Mouse (Mus musculus): Measurements from ENCODE around the gene Vwa7. TPM values are rescaled to one million over a fixed set of nuclear protein-coding genes. Genes with fewer than 3 reads are reported as not detected.
"Not testable (repeated sequence)": the region's sequence is repeated elsewhere in the genome, so short reads cannot be mapped to it uniquely, and the experiment has no call there.

The Vwa7 gene
- total RNA-seq, 2 experiments from 2014 or later = 7.3 to 7.7 TPM

DNA sequence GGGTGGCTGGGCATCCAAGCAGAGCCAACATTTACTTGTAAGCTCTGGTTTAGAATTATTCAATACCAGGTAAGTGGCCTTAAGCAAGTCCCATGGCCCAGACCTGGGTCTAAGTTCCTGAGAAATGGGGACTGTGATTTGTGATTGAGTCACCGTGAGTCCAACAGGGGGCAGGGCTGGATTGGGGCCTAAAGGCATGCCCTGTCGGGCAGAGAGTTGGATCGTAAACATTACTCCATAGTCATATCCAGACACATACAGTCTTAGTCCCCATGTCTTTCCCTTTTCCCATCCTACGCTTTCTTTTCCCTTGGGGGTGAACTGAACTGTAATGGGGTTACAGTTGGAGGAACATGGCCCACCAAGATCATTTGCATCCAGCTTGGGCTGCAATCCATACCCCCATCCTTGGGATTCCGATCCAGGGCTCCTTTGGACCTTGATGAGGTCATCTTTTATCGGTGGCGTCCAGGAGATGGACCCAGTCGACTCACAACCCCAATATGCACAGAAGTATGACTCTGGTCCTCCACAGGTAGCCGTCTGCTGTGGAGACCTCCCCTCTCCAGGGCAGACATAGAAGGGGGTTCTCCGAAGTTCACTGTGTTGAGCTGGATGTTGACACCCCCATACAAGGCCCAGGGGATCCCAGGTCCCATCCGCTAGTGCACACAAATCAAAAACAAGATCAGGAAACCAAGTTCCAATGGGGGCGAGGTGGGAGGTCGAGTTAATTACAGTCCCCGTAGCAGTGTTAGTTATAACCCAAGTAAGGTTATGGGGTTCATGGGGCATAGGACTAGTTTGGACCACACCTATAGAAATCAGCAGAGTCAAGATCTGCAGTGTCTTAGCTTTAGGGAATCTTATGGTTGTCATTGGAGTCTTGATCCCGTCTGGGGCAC is 17.6 kb upstream of the Vwa7 start:
- no peak for DNase-seq (ENCODE audit: low spot score)
- intact Hi-C loops (cut with DNase I) = loop anchor here (2.0 kb wide), 1 partner anchor 16 kb away; no protein-coding TSS in a partner anchor

- intact Hi-C loops (cut with DNase I) = loop anchor here (2.0 to 5.0 kb wide), 2 partner anchors 17 to 237 kb away; partner anchors contain the start of gene Nfkbil1
- DNase-seq (ENCODE audit: low spot score) = not testable (repeated sequence)
These were observed 16.3 kb upstream of the Vwa7 start for GRCm38 (mm10) chr17:34999871-35000716.

DNA sequence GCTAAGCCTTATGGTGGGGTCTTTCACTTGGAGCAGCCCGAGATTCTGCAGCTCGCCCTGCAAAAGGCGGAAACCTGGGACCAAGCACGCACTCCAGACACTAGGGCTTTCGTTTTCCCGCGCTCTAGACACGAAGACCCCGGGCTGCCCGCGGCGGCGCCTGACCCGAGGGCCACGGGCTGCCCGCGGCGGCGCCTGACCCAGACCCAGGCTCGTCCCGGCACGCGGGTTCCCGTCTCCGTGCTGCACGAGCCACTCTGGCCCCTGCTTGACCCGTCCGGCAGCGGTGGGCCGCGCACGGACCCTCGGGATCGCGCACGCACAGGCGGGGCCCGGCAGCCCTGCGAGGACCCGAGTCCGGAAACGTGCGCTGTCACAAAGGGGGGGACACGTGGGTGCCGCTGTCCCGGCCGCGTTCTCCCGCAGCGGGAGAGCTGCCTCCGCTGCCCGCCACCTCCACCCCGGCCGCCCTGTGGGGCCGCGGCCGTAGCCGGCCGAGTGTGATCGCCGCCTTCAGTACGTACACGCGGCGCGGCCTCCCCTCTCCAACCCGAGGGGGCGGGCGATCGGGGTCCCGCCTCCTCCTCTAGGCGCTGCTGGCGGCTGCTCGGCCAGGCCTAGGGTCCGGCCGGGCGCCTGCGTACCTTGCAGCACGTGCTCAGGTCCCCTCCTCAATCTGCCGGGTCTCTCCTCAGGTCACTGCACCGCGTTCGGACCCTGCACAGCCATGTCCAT is 15.5 kb upstream of the Vwa7 start, which contains the start of gene Vars:
TSS of gene Vars (plus strand) at position 271 of the 735 bp plus-strand sequence.
- DNase-seq (ENCODE audit: low spot score) = peak; percentile 81
- intact Hi-C loops (cut with DNase I) = loop anchor here (5.0 kb wide), 1 partner anchor 236 kb away; the partner anchor contains the start of gene Nfkbil1

- intact Hi-C loops (cut with DNase I) = loop anchor here (5.0 kb wide), 1 partner anchor 236 kb away; the partner anchor contains the start of gene Nfkbil1
- DNase-seq (ENCODE audit: low spot score) = no peak
These were observed 14.8 kb upstream of the Vwa7 start for GRCm38 (mm10) chr17:35001452-35002152.

- intact Hi-C loops (cut with DNase I) = loop anchor here (5.0 kb wide), 1 partner anchor 235 kb away; the partner anchor contains the start of gene Nfkbil1
These were observed 14.1 kb upstream of the Vwa7 start for GRCm38 (mm10) chr17:35002153-35002865.

GRCm38 (mm10) chr17:35003022-35003838 is 13.1 kb upstream of the Vwa7 start:
- no peak for DNase-seq (ENCODE audit: low spot score)
- intact Hi-C loops (cut with DNase I) = loop anchor here (5.0 kb wide), 1 partner anchor 234 kb away; the partner anchor contains the start of gene Nfkbil1

More at GRCm38 (mm10) chr17:35002153-35002865, 14.1 kb upstream of the Vwa7 start:
- DNase-seq (ENCODE audit: low spot score) = no peak

GRCm38 (mm10) chr17:35004075-35004717 is 12.2 kb upstream of the Vwa7 start:
- DNase-seq (ENCODE audit: low spot score) = no peak
- intact Hi-C loops (cut with DNase I) = loop anchor here (5.0 kb wide), 1 partner anchor 233 kb away; the partner anchor contains the start of gene Nfkbil1

- no peak for DNase-seq (ENCODE audit: low spot score)
- intact Hi-C loops (cut with DNase I) = no loop called here
These were observed 11.2 kb upstream of the Vwa7 start for GRCm38 (mm10) chr17:35005158-35005557.

DNA sequence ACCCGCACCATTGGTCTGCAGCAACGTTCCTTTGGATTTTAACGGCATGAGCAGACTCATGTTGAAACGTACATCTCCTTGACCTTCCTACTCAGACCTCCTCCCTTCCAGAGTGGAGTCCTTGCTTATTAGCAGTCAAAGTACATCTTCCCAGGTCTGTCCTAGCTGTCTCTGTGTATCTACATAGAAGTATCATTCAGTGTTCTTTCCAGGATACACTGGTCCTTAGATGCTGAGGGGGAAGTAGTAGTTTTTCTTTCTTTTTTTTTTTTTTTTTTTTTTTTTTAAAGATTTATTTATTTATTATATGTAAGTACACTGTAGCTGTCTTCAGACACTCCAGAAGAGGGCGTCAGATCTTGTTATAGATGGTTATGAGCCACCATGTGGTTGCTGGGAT is 10.5 kb upstream of the Vwa7 start:
- not testable (repeated sequence) for DNase-seq (ENCODE audit: low spot score)

DNA sequence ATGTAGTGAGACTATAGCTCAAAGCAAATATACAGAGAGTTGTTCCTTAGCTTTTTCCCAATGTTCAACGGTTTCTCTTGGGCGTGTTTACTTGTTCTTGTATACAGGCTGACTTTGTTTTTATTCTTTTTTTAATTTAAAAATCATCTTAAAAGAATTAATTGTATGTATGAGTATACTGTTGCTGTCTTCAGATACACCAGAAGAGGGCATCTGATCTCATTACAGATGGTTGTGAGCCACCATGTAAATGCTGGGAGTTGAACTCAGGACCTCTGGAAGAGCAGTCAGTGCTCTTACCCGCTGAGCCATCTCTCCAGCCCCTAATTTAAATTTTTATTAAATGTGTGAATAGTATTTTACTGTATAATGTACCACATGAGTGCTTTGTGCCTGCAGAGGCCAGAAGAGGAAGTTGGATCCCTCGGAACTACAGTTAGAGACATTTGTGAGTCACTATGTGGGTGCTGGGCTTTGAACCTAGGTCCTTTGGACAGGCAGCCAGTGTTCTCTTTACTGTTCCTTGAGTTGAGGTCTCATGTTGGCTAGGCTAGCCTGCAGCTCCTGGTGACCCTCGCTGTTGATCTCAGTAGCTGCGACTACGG is 8.9 kb upstream of the Vwa7 start:
- intact Hi-C loops (cut with DNase I) = no loop called here
- no peak for DNase-seq (ENCODE audit: low spot score)

More for the DNA sequence above, 10.5 kb upstream of the Vwa7 start:
- intact Hi-C loops (cut with DNase I) = not testable (repeated sequence)

GRCm38 (mm10) chr17:35009586-35009985 is 6.8 kb upstream of the Vwa7 start:
- no peak for DNase-seq (ENCODE audit: low spot score)
- intact Hi-C loops (cut with DNase I) = no loop called here

GRCm38 (mm10) chr17:35011440-35011839 is 4.9 kb upstream of the Vwa7 start:
- intact Hi-C loops (cut with DNase I) = no loop called here
- no peak for DNase-seq (ENCODE audit: low spot score)

GRCm38 (mm10) chr17:35012430-35012829 is 3.9 kb upstream of the Vwa7 start:
- DNase-seq (ENCODE audit: low spot score) = no peak
- intact Hi-C loops (cut with DNase I) = no loop called here

- no peak for DNase-seq (ENCODE audit: low spot score)
- intact Hi-C loops (cut with DNase I) = no loop called here
These were observed 3.2 kb upstream of the Vwa7 start for GRCm38 (mm10) chr17:35013221-35013620.

- intact Hi-C loops (cut with DNase I) = no loop called here
- DNase-seq (ENCODE audit: low spot score) = no peak
These were observed 1.1 kb upstream of the Vwa7 start for GRCm38 (mm10) chr17:35015296-35015695.

All from heart, postnatal 25 days (tissue).